Mouse (Mus musculus) mesoderm, embryonic 11.5 days (tissue): ENCODE data around the gene Prss12.

Experiments
- DNase-seq: peaks from one replicate; pipeline ENCODE4 v3.0.0-alpha.2; 2012; ENCODE audit warnings: low read depth, low spot score

The Prss12 gene

DNA sequence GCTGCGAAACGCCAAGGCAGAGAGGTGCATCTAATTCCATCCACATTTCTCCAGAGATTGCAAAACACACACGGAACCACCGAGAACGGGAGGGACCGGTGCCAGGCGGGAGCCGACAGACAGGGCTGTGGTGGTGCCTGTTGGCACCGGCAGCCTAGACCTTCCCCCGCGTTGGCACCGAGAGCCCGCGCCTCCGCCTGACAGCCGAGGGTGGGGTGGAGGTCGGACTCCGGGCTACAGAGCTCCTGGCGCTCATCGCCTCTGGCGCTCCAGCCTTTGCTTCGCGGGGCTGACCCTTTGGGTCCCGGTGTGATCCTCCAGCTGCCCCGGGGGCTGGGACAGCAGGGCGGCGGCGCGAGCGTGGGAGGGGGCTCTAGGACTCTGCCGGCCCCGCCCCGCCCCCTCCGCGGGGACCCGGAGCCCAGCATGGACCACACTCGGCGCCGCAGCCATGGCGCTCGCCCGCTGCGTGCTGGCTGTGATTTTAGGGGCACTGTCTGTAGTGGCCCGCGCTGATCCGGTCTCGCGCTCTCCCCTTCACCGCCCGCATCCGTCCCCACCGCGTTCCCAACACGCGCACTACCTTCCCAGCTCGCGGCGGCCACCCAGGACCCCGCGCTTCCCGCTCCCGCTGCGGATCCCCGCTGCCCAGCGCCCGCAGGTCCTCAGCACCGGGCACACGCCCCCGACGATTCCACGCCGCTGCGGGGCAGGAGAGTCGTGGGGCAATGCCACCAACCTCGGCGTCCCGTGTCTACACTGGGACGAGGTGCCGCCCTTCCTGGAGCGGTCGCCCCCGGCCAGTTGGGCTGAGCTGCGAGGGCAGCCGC lies at the start of gene Prss12:
Gene Prss12 (plus strand): TSS at position 206 of the 830 bp plus-strand sequence.
- DNase-seq: peak; percentile 25

DNA sequence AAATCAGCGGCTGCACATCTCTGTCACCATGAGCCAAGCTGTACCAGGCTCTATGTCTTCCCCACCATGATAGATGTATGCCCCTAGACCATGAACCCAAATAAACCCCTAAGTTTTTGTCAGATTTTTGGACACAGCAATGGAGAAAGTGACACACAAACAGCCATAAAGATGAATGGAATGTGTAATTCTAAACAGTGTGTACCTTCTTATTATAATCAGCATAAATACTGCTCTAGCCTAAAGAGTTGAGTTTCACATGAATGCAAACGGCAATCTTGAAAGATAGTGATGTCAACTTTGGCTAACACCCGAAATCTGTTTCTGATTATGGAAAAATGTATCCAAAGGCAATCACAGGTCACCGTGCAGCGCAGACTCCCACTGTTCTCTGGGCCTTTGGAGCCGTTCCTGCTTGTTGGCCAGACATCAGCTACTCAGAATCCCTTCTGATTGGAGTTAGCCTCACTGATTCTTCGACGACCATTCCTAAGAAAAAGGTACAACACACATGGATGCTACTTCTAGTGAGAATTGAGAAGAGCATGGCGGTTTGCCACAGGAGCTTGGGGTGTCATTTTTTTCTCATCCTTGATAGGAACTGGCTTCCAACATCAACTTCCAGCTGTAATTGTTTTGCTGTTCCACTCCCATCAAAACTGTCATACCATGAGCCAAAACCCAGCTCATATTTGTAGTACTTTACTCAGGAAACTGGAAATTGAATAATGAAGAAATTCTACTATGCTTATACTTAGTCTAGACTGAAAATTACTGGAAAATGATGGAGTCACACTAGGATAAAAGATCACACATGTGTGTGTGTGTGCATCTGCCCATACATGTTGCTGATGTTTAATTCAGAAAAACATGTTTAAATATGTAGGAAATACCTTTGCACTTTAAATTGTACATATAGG lies 48.9 kb upstream of the Prss12 start:
- DNase-seq: no peak

DNA sequence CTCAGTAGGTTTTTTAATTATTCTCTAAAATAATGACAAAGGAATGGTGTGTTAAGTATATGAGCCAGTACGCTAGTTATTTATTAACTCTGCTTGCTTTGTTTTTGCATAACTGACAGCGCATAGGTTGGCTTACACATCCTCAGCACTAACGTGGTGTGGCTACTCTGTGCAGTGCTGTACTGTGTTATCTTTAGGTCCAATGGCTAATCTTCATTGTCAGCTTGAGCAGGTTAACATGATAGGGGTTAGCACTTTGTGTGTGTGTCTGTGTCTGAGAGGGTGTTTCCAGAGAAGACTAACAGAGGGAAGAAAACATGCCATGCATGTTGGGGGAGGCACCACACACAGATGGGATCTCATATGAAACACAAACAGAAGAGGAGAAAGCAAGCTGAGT lies 41.8 kb upstream of the Prss12 start:
- no peak for DNase-seq

DNA sequence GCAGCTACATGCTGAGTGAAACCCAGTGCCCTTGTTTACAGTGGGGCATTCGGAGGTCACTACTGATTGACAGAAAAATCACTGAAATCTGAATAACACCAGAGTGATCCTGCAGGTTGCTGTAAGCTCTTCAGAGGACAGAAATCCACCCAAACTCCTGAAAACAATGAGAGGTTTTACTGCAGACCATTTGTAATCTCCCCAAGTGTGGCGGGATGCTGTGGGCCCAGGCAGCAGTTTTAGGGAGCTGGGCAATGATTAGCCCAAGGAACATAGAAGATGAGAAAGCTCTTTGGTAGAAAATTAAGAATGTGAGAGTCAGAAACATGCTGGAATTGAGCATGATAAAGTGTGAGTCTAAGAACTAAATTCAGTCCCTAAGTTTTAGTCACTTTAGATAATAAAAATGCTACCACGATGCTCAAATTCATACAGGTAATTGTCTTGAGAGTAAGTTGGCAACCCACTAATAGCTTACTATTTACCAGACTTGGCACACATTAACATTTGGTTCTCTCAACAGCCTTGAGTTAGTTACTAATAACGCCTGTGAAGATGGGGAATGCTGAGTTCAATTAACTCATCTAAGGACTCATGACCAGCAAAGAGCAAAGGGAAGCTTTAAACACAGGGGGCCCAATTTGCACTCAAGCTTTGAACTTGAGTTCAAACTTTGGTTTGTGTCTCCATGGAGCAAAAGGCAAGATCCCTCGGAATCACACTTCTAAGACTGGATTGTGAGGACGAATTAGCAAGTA lies 34.7 kb upstream of the Prss12 start:
- no peak for DNase-seq

DNA sequence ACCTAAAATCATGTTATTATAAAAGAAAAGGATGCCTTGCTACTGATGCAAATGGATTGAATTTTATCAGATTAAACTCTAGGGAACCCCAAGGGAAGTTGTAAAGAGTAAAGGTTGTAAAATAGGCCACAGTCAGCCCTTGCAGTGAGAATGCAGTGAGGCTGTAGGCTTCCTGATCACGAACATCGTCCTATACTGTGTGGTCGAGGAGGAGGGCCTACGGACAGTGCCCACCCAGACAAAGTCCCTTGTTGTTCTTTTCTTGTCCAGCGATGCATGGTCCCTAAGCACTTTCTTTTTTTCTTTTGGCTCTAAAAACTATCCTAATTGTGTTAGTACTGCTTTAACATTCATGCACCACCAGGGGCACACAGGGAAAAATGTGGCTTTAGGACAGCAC lies 33.5 kb upstream of the Prss12 start:
- no peak for DNase-seq

DNA sequence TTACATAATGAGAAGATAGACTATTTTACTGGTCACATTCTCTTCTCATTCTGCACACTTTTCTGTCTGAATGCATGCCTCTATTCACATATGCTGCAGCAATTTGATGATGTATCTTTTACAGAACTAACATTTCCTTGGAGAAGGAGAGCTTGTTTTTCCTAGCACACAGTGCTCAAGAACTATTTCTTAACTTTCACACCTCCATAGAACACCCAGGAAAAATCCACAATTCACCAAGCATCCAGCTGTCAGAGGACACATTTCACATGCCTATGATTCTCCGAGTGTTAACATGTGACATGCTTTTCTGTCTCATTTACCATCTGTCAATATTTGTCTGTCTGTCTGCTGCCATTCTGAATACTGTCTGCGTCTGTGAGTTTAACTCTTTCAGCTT lies 21.1 kb upstream of the Prss12 start:
- DNase-seq: no peak

DNA sequence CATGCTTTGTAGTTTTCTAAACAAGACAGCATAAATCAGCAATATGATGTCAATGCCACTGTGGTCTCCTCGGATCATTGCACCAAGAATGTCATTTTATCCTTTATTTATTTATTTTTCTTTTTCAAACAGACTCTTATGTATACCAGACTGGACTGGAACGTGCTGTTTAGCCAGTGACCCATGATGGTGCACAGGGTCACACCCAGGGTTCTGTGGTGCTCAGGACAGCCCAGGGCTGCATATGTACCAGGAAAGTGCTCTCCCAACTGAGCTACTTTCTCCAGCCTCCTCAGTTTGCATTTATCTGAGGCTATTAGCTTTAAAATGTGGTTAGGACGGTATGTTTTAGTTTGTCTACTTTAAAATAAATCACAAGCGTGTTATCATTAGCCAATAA lies 18.7 kb upstream of the Prss12 start:
- DNase-seq: peak; percentile 21

DNA sequence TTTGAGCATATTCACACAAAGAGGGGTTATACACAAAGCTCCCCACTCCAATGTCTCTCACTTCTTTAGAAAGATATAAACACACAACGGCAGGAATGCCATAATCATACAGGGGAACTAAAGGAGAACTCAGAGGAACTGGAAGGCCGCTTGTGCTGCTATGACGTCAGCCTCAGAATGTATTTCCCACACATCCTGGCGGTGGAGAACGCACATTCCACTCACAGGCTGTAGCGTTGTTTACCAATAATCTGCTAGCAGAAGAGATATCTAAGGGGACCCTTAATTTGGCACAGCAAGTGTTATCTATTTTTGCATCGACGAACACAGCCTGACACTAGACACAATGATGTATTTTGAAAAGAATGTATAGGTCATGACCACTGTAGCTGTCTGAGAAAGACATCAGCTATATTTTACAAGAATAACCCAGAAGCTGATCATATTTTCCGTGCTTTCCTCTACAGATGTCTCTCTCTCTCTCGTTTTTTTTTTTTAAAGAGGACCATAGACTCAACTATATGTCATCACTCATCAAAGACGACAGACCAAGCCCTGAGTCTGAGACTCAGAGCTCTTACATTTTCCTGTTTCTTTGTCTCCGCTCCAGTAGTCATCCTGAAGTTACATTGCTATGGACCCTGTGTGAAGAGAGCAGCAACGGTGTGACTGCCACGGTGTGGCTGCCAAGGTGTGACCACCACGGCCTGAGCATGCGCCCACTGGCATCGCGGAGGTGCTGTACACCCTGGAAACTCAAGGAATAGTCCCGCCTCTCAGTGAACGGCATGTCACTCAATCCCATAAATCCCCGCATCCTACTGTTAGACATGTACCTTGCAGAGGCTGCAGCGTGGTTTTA lies 16.9 kb upstream of the Prss12 start:
- DNase-seq: no peak

DNA sequence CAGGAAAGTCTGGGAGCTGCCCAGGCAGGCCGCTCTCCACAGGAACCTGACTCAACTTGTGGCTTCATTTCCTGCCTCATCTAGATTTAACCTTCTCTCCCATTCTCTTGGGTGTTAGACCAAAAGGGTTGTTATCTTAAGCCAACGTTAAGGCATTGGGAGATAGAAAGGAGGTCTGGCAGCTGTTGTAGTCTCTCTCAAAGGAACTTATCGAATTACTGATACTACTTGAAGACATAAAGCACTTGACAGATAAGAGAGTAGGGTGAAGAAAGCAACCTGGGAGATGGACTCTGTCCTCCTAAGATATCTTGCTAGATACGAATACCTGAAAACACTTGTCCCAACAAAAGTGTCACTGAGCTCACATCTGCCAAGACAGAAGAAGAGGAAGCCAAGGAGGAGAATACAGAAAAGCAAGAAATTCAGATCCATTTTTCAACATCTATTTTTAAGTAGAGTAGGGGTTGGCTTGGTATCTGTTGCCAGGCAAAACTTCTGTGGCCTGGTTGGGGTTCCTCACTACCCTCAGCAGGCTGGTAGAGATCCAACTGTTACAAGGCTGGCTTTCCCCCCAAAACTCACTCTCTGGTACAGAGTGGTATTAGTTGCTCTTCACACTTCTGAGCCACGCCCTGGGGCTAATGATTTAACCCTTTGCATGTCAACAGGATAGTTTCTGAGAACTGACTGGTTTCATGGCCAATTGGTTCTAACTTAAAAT lies 14.6 kb upstream of the Prss12 start:
- DNase-seq: no peak

DNA sequence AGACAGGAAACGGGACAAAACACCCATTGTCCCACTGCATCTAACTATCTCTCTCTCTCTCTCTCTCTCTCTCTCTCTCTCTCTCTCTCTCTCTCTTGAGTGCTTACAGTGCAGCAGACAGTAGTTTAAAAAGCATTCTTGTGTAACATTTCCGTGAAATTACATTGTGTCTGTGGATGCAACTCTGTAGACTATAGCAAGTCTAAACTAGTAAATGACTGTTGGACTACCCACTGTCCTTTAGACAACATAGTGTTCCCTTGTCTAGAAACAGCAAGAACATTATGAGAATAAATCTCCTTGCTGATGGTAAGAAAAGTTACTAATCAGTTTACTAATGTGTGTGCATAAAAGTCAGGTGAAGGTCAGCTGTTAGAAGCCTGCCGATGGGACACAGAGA lies 13.4 kb upstream of the Prss12 start:
- DNase-seq: no peak

DNA sequence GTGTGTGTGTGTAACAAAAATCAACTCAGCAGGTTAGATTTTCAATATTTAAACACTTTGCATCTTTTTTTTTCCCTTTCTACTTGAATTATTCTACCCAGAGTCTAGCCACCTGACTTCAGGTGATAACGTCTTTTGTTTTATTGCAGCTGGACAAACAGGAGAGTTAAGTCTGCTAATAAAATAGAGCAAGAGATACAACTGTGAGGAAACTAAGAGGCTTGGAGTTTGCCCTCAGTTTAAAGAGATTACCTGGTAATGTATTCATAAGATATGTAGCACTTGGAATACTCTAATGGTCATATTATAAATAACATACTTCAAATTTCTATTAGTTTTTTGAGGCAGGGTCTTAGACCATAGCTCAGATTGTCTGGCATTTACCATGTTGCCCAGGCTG lies 9.1 kb upstream of the Prss12 start:
- no peak for DNase-seq

DNA sequence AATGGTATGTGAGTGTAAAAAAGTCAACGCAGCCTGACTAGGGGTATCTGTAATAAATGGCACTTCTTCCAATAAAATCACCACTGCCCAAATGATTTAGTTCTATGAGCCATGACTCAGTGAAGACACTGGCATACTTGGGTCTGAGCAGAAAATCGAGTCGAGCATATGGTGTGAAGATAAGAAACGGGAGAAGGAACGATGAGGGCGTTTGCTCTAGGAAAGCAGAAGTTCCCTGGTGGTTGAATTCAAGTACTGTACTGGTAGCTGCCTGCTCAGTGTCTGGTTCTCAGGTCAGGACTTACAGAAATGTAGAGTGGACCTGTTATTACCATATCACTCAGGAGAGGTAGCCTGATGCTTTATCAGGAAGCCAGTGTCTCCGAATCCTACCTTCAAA lies 6.2 kb upstream of the Prss12 start:
- no peak for DNase-seq

DNA sequence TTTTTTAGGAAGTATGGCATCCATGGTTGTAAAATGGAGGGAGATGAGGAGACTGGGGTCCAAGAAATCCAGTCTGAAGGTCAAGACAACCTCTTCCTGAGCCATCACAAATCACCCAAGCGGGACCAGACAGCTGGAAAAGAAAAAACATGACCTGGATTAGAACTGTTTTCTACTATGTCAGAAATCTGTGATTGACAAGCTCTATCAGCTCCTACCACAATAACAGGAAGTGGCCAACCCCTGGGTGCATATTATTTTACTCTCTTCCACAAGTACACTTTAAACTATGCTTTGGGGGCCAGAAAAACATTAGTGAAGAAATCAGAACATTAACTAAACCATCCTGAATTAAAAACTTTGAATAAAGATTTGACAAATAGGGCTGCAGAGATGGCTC lies 2.2 kb upstream of the Prss12 start:
- no peak for DNase-seq

DNA sequence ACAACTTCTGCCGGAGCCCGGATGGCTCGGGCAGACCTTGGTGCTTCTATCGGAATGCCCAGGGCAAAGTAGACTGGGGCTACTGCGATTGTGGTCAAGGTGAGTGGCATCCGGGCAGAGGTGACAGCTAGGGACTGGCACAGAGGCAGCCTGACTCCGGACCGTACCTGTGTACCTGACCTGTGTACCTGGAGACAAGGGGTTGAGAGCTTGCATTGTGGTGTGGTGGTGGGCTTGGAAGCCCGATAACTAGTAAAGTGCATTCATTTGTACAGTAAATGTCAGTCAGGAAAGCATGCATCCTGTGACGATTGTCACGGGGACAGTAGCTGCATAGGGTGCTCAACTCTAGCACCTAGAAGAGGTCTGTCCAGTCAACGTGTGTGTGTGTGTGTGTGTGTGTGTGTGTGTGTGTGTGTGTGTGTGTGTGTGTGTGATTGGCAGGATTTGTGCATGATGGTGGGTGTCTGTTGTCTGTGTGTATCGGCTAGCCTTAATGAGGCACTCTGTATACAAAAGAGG lies 886 bp downstream of the Prss12 start:
- peak; percentile 23 for DNase-seq

DNA sequence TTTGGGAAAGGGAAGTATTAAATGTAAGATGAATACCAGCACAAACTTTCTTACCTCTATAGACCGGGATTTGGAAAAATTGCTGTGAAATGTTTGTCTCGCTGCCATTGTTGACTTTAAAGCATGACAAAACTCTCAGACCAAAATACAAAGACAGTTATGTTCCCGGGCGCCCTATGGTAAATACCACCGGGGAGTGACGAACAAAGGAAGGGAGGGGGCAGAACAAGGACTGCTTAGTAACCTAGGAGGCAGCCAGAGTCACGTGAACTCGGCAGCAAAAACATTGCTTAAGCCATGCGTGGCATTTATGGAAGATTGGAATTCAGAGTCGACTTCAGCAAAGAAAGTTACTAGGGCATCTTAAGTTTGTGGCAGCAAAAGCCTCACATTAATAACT lies 1.4 kb downstream of the Prss12 start:
- peak; percentile 58 for DNase-seq

DNA sequence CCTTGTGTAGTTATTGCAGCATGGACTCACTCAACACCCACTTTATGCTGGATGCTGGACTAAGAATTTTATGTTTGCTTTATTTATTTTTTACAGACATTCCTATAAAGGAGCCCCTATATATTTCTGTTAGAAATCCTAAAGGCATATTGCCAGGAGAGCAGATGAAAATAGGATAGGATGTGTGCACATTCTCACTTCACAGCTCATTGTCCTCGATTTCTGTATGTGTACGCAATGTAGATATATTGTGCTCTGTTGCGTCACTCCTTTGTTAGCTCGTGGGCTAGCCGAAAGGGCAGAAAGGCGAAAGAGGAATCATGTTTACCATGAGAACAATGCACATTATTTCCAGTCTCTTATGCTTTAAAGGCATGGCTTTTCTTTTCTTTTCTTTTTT lies 3.4 kb downstream of the Prss12 start:
- DNase-seq: no peak

DNA sequence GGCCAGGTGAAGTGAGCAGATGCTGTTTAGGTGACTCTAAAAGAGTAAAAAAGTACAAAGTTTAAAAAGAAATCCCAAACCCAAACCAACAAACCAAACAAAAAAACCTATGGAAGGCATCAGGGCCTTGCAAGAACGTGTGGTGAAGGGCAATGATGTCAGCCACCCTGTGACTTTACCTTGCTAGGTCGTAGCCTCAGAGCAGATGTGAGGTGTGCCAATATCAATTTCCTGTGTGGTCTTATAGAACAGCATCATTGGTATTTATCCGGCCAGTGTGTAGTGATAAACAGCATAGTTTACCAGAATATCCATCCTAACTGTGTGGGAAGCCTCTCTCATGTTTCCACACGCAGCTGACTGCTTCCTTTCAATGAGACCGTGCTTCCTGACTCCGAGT lies 6.2 kb downstream of the Prss12 start:
- DNase-seq: no peak

DNA sequence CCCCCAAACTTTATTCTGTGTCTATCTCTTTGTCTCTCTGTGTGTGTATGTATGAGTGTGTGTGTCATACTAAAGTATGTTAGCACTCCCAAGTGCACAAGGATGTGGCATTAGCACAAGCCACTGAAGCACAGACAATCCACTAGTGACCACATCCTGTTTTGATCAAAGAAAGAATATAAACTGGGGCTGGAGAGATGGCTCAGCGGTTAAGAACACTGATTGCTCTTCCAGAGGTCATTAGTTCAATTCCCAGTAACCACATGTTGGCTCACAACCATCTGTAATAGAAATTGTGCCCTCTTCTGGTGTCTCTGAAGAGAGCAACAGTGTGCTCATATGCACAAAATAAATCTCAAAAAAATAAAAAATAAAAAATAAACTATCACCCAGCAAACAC lies 12.8 kb downstream of the Prss12 start:
- no peak for DNase-seq

DNA sequence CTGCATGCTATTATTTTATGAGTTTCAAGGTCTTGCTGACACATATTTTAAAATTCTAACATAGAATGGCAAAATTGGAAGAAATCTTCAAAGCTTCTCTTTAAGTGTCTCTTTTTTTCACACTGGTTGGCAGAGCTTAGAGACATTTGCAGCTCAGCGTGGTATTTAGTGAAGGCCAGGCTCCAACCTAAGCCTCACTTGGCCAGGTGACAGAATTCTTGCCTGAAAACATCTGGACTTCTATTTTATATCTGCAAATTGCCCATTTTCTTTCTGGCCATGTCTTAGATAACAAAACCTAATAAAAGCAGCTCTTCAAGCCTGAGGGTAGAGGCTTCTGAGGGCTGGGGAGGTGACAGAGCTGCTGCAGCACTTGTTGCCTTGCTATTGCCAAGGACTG lies 13.7 kb downstream of the Prss12 start:
- no peak for DNase-seq

DNA sequence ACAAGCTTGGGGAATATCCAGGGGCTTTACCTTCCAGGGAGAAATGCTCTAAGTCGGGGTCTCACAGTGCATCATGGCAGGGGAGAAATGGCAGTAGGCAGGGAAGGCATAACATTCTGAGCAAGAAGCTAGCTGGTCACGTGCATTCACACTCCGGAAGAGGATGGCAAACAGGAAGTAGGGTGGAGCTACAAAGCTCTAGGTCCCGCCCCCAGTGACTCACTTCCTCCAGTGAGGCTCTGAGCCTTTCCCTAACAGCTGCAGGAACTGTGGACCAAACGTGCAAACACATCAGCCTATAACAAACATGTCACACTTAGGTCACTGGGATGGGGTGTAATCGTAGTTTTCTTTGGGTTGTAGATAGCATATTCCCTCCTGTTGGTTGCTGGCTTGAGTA lies 15.6 kb downstream of the Prss12 start:
- no peak for DNase-seq
